Mouse (Mus musculus): ENCODE results near the gene Tbx5.

The Tbx5 gene

GRCm38 (mm10) chr5:119832479-119832796, at the start of gene Tbx5:
Gene Tbx5 (plus strand): TSS chr5:119832668.
- in situ Hi-C loops (cut with MboI, MseI) = no loop called here

- in situ Hi-C loops (cut with MboI, MseI) = no loop called here
Measured at GRCm38 (mm10) chr5:119785959-119786358, 46.5 kb upstream of the Tbx5 start.

DNA sequence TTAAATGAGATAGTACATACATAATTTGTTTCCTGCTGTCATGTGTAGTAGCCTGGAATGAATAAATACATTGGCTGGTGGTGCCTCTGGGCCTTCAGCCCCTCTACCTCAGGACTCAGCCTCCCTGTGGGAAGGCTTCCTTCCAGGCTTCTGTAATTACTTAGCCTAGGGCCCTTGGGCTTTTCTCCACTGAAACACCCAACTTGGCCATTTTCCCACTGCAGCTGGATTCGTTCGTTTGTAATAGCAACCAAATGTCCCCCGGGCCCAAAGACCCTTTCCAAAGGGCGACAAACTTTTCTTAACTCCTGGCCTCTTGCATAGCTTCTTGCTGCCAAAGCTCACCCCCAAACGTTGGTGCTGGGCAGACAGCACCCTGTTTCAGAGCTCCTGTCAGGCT, 40.8 kb upstream of the Tbx5 start:
- in situ Hi-C loops (cut with MboI, MseI) = no loop called here

GRCm38 (mm10) chr5:119793972-119794371, 38.5 kb upstream of the Tbx5 start:
- in situ Hi-C loops (cut with MboI, MseI) = no loop called here

DNA sequence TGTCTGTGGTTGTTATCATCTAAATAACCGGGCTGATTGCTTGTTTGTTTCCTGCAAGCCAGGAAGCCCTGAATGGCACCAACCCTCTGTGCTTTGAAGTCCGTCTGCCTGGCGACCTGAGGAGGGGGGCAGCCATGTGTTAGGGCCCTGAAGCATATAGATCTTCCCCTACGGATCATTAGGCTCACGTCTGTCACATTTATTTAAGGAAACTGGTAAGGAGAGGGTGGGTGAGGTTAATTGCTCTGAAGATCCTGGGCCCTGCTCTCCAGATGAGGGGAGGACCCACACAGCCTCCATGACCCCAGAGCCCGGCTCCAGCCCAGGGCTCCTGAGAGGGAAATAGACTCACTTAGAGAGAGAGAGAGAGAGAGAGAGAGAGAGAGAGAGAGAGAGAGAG, 37.1 kb upstream of the Tbx5 start:
- in situ Hi-C loops (cut with MboI, MseI) = no loop called here

DNA sequence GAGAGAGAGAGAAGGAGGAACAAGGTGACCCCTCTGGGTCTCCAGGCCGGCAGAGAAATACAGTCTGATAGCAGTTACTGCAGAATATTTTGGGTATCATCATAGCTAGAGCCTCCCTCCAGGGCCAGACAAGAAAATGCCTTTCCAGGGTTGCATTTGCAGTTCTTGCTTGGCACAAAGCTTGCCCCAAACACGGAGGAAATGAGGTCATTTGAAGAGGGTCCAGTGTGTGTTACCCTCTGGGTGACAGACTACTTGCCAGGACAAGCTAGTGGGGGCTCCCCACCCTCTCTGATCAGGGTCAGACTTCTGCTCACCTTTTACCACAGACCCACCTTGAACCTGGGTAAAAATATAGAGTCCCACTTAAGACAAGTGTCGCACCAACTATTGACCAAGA, 36.7 kb upstream of the Tbx5 start:
- in situ Hi-C loops (cut with MboI, MseI) = no loop called here

DNA sequence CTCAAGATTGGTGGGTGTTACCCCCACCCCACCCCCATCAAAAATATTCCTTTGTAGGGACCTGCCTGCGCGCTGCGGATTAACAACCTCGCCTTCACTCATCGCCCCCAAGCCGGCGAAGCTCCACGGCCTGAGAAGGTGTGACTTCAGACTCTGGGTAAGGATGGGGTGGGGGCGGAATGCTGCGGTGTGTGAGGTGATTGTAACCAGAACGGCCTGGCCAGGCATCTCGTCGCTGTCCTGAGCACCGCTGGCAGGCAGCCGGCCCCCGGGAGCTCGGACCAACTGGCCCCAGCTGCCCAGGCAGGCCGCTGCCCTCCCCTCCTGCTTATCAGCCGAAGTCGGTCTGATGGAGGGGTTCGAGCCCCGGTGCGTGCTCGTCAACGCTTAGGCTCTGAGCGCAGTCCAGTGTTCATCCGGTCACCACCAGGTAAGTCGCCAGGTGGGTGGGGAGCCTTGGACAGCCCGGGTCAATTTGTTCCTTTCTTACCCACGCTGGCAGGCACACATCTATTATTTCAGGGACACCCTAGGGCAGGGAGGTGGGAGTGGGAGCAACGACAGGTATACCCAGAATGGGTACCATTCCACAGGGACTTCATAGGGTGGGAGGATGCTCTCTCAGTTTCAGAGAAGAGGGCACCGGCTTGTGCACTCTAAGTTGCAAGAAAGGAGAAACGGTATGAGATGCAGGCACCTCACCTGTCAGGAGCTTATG, 35.9 kb upstream of the Tbx5 start:
- in situ Hi-C loops (cut with MboI, MseI) = no loop called here

DNA sequence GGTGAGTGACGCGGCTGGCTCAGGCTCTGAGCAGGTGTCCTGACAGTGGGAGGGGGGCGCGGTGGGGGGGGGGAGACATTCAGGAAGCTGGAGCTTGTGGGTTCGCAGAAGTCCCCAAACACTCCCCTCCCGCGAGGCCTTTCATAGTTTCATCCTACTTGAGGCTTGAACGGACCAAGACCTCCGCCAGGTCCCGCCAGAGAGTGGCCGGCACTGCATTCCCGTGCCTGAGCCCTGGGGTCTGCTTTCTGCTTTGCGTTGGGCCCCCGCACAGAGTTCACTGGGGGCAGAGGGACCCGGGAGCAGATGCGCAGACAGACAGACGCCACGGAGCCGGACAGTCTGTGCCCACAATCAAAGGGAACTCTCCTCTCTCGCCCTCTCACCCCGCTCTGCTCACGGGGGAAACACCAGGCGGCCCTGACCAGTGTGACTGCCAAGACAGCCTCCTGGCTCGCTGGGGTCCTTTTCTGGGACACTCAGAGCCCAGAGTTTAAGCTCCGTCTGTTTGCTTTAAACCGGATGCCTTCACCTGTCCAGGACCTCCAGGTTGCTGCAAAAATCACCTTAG, 34.8 kb upstream of the Tbx5 start:
- in situ Hi-C loops (cut with MboI, MseI) = no loop called here

DNA sequence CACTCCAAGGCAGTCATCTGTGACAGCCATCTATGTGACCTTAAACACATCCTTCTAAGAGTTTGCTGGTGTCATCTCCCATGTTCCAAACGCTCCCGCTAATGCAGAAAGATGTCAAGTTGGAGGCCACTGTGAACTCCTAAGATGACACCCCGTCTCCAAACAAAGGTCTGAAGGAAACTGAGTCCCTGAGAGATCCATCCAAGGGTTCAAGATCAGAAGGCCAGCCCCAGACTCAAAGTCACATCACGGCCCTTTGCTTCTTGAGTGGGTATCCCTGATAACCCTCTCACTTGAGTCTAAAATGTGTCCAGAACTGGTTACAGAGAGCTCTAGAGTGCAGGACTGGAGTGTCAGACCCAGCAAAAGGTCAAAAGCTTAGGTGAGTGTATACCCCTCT, 34.2 kb upstream of the Tbx5 start:
- in situ Hi-C loops (cut with MboI, MseI) = no loop called here

- in situ Hi-C loops (cut with MboI, MseI) = no loop called here
Measured at GRCm38 (mm10) chr5:119798713-119799418, 33.6 kb upstream of the Tbx5 start.

DNA sequence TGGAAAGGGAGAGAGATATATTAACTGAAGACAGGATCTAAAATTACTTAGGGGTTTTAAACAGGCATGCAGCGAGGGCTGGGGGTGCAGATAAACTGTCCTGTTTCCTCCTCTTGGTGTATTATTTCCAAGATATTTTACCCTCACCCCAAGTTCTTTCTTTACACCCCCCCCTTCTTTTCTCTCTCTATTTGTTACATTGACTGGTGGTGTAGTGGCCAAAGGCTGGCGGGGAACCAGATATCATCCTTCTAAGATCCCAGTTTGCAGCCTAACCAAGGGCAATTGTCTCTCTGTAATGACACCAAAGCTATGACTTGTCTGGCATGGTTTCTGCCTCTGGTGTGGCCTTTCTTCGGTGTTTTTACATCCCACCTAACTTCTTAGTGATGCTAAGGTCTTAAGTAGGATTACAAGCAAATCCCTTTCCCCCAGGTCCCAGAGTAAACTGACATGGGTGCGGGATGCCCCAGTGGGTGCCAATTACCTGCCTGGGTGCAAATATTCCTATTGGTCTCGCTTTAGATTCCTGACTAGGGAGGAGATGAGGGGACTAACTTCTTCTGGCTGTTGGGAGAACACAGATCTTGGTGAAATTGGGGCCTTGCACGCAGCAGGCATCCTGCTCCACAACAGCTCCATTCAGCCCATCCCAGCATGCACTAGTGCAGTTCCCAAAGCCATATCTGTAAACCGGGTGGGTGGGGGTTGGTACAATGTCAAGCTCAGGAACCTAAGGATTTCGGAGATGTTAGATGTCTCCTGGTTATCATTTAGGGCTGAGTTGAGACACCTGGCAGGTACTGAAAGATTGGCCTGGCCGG, 32.8 kb upstream of the Tbx5 start:
- in situ Hi-C loops (cut with MboI, MseI) = no loop called here

GRCm38 (mm10) chr5:119800243-119800665, 32.2 kb upstream of the Tbx5 start:
- in situ Hi-C loops (cut with MboI, MseI) = no loop called here

DNA sequence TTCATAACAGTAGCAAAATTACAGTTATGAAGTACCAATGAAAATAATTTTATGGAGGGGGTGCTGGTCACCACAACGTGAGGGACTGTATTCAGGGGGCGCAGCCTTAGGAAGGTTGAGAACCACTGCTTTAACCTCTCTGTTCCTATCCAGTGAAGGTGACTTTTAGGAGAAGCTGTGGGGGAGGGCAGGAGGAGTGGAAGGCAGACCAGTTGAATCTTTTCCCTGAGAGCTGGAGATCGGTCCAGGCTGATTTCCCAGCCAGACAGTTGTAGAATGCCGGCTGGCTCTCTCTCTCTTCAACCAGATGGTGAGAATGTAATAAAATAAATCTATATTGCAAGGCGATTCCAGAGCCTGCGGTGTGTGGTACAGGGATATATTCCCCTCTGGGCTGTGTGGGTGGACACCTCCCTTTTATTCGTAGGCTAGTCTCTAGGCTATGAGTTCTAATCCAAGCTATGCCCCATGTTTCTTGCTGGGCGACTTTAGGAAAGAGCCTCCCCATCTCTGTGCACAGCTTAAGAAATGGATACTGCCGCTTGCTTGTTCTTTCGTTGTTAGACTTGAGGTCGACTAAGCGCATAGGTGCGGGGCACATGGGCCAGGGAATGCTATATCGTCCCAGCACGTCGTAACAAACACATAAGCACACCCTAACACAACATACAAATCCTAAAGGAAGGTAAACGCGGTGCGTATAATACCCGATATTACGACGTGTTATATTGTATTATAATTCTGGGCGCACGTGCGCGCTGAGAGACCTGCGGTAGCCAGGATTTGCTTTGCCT, 29.7 kb upstream of the Tbx5 start:
- in situ Hi-C loops (cut with MboI, MseI) = no loop called here

GRCm38 (mm10) chr5:119803411-119804251, 28.8 kb upstream of the Tbx5 start:
- in situ Hi-C loops (cut with MboI, MseI) = no loop called here

DNA sequence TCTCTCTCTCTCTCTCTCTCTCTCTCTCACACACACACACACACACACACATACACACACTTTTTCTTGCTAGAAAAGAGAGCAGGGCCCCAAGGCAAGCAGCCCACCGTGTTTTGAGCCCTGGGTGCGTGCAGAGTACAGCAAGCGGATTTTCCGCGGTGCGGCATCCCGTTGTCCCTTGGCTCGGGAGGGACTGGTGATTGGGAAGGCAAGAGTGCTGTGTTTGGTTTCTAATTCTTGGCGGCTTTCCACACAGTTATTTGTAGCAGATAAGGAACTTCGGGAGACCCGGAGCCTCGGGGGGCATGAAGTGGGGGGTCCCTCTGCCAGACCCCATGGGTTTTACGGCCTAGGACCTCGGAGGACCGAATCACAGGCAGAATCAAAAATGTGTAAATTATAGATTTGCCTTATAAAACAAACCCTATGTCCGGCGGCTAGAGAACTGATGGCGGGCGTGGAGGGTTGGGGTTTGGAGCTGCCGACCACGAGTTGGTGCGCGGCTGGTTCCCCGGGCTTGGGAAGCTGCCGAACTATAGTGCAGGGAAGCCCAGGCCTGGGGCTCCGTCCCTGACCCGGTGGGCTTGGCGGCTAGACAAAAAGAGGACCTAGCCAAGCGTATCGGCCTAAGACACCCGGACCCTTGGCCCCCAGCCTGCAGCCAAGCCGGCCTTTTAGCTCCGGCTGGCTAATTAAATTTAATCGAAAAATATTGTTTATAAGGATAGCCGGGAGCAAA, 28.0 kb upstream of the Tbx5 start:
- in situ Hi-C loops (cut with MboI, MseI) = no loop called here

- in situ Hi-C loops (cut with MboI, MseI) = no loop called here
Measured at GRCm38 (mm10) chr5:119805636-119806035, 26.8 kb upstream of the Tbx5 start.

DNA sequence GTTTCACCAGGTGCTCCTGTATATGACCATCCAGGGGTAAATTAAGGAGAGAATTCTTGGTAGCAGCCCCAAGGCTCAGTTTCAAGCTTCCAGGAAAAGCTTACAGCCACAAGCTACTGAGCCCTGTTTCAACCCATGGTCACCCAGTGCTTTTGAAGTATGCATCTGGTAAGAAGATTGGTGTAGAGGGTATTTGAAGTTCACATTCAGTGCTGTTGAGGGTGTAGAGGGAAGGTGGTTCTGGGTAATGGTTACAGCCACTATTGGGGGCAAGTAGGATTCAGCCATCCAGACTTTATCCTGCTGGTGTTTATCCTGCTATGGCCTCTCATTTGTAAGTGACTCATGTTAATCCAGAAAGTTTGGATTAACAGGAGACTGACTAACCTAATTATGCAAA, 26.0 kb upstream of the Tbx5 start:
- in situ Hi-C loops (cut with MboI, MseI) = no loop called here

- in situ Hi-C loops (cut with MboI, MseI) = no loop called here
Measured at GRCm38 (mm10) chr5:119807481-119808183, 24.8 kb upstream of the Tbx5 start.

- in situ Hi-C loops (cut with MboI, MseI) = no loop called here
Measured at GRCm38 (mm10) chr5:119808713-119809112, 23.8 kb upstream of the Tbx5 start.
